Mouse (Mus musculus): ENCODE data around the gene Bora.

Bora gene

DNA sequence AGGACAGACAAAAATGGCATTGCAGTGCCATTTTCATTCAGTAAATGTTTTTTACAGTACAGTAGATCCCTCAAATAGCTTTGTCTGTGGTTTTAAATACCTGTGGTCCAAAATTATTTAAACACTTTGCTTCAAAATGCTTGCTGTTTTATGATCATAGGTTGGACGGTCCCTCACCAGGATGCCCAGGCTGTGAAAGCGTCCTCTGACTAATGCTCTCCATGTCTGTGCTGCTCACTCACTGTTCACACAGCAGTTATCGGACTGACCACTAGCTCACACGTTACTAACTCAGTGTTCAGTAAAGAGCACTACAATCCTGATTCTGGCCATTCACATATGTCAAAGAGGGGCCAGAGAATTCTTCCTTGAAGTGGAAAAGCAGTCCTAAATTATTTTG, 25.1 kb downstream of the Bora start:
- DNase-seq: no peak

DNA sequence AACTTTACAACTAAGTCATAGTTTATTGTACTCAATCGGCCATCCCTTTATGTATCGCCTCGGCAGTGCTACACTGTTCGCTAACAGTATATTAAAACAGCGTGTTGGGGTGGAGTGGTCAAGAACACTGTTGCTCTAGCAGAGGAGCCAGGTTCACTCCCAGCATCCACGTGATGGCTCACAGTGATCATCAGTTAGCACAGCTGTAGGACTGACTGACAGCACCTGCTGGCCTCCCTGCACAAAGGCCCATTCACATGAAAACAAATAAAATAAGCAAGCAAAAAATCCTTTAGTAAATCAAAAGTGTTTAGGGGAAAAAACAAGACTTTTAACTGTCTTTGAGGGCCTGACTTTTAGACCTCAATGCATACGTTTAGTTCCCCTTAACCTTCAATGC, 42.9 kb downstream of the Bora start:
- no peak for DNase-seq

DNA sequence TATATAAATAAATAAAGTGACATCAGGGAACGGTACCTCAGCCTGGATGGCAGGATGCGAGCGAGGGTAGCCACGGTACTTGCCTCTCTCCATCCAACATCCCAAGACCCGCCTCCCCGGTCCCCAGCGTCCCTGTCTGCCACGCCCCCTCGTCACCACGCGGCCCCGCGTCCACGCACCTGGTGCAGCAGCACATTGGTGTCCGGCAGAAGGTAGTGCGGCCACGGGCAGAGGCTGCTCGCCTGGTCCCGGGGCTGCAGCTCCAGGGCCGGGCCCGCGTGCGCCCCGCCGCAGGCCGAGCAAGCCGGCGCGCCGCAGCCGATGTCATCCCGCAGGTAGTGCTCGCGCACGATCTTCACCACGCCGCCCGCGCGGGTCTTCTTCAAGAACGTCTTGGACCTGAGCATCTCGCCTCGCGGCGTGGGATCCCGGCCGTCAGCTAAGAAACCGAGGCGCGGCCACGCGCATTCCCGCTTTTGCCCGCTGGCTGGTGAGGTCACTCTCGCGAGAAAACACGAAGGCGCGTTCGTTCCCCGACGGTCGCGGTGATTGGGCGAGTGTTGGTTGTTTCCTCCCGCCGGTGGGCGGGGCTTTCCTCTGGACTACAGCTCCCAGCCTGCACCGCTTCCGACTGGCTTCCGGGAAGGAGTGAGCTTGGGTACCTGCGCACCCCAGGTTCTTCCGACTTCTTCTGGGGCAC, 53.4 kb downstream of the Bora start, which contains the start of the genes Pibf1 and Dis3:
TSS of gene Pibf1 (plus strand) at position 158 of the 700 bp plus-strand sequence.
TSS of gene Dis3 (minus strand) at position 504 of the 700 bp plus-strand sequence.
- DNase-seq: peak; percentile 99 to 100

DNA sequence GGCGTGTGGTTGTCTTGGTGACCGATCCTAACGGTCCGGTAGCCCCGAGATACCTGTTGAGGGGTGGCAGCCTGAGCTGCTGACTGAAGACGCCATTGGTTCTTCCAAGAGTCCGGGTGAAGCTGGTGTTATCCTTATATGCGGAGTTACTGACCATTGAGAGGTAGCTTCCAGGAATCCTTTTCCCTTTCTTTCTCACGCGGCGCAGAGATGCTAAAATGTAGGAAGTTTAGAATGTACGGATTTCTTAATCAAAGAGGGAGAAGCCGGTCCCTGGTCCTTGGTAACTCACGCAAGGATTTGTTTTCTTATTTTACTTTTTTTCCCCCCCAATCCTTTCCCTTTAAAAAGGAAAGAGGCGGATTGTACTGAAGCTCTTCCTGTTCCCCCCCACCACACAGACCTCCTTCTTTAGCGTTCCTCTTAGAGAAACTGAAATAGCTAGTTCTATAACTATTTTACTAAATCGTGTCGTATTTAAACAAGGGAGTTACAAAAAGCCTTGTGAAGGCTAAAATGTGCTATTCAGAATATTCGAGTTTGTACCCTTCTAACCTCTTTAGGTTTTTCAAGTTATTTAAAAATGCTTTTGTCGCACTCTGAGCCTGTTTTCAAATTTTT, 54.1 kb downstream of the Bora start:
- DNase-seq: no peak

DNA sequence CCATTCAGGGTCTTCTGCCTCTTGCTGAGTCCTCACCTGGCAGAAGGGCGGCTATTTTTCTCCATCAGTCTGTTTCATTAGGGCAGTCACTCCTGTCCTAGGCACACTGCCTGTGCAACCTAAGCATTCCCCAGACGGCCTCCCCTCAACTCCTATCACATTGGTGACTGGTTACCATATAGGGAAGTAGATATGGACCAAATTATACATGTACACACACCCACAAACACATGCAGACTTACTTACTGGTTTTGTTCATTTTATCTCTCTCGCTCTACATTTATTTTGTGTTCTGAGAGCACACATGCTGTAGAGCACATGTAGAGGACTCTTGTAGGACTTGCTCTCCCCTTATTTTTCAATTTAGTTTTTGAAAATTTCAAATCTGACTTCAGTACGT, 57.0 kb downstream of the Bora start:
- DNase-seq: no peak

DNA sequence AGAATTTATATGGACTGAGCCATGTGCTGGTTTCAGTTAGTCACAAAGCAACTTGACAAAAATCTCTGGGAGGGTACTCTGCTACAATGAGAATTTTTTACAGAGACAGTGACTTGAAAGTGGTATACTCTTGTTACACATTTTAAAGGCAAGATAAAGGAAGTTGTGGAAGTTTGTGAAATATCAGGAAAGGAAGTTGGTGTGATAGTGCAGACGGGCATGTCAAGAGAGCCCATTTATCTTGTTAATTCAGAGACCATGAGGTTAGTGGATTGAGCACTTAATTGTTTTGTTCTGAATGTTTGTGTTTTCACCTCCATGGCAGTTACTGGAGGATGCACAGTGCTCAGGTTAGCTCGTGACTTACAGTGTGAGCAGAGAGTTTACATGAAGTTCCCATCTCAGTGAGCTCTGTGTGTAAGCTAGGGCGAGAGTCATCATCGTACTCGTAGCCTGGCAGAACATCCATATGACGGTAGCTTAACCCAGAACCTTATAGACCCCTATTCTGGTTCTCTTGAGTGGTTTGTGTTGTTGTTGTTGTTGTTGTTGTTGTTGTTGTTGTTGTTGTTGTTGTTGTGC, 58.6 kb downstream of the Bora start:
- DNase-seq: no peak

DNA sequence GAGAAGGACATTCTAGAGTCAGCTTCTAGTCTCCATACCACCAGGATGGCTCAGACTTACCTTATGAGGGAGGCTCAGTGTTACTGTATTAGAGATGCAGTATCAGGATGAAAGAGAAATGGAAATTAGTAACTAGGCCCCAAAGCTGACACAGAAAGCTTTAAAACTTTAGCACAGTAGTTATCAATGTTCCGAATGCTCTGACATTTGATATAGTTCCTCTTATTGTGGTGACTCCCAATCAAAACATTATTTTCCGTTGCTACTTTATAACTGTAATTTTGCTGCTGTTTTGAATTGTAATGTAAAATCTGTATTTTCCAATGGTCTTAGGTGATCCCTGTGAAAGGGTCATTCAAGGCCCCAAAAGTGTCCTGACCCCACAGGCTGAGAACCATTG, 60.6 kb downstream of the Bora start:
- DNase-seq: no peak

DNA sequence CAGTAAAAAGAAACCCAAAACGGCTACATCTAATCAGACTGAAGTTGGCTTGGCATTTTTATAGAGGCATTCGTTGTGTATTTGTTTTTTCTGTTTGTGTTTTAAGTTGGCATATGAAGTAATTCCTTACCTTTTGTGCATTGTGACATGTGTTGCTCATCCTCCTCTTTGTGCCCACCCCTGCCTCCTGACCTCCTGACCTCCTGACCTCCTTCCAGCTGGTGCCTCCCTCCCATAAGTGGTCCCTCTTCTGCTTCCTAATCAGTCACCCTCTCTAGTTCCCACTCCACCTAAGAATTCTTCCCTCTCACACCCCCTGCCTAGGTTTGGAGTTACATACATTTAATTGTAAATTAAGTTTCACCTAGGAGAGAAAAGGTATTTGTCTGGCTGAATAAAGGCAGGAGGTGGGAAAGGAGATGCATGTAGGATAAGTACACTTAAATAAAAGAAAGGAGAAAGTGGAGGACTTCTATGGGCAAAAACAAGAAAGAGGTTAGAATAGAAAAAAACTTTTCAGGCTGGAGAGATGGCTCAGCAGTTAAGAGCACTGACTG, 61.7 kb downstream of the Bora start:
- no peak for DNase-seq

DNA sequence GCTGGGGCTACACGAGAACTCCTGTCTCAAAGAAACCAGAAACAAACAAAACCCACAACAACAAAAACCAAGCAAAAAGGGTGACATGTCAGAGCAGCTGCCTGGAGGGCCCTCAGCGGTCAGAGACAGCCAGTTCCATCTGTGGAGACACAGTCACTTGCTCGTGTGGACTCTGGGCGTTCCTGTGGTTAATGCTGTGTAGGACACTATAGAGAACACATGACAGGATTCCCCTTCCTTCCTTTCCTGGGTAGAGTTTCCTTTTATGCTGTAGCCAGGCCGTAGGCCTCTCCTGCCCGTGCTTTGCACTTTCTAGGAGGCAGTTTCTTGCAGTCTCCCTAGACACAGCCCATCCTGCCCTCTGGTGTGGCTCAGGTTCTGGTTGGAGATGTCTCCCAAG, 62.7 kb downstream of the Bora start:
- DNase-seq: no peak

DNA sequence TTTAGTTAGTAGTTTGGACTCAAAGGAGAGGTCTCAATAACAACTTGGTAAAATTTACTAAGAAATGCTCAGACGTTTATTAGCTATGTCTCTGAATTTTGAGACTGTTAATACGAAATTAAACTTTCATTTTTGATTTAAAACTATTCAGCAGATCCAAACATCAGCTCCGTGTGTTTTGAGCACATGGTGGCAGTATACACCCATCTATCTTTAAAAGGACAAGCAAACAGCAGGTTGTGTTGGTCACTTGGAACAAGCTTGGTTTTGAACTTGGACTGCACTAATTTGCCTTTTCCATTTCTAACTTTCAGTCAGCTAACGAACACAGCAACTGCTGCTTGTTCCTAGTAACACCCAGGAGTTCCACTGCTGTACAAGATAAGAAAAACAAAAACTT, 71.6 kb downstream of the Bora start:
- no peak for DNase-seq

DNA sequence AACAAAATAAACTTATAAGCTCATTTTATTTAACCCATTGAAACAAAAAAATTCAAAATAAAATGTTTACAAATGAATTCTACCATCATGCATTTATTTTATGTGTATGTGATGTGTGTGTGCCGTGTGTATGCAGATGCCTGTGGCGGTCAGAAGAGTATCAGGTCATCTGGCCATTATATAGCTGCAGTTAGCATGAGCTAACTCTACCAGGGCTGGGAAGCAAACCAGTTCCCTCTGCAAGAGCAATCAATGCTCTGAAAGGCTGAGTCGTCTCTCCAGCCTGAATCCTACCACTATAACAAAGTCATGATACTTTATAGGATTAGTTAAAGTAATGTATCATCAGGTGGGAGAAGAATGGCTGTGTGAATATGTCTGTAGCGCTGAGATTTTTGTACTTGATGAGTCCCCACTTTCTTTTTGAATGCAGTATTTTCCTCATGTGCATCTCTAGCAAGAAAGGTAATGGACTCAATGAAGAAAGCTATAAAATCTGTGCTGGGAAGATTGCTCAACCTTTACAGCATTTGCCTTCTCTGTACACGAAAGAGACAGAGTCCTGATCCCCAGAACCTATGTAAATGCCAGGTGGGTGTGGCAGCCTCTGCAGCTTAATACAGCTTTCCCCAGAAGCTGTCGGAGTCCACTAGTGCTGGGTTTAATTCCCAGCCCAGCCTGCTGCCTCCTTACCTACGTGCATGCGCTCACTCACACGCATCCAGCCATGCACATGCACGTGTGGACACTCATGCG, 75.7 kb downstream of the Bora start:
- DNase-seq: no peak

DNA sequence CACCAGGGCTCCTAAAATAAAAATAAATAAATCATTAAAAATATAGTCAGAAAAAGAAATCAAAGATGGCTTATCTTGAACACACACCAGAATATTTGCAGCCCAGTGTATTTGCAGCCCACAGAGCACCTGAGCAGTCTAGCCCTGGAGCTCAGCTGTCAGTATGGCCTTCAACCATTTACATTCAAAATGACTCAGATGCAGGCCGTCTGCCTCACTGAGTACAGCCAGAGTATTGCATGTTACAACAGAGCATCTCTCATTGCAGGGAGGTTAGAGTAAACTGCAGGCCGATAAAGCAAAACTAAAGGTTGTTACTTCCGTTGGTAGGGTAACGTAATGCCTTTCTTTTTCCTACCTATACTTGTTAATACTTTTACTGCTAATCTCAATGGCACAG, 78.1 kb downstream of the Bora start:
- no peak for DNase-seq

All from kidney, postnatal 4 days (tissue).